Mouse (Mus musculus) lung, postnatal 0 days (tissue): ENCODE results near the gene Helz.

Source experiments
- CTCF ChIP-seq: IDR thresholded peaks from 2 replicates; pipeline ENCODE4 v1.5.1; 2016; ENCODE audit warnings: antibody characterized with exemption, mild to moderate bottlenecking
- EP300 ChIP-seq: IDR thresholded peaks from 2 replicates; pipeline ENCODE4 v1.6.1; 2016; ENCODE audit warnings: antibody characterized with exemption, mild to moderate bottlenecking, control low read depth

DNA sequence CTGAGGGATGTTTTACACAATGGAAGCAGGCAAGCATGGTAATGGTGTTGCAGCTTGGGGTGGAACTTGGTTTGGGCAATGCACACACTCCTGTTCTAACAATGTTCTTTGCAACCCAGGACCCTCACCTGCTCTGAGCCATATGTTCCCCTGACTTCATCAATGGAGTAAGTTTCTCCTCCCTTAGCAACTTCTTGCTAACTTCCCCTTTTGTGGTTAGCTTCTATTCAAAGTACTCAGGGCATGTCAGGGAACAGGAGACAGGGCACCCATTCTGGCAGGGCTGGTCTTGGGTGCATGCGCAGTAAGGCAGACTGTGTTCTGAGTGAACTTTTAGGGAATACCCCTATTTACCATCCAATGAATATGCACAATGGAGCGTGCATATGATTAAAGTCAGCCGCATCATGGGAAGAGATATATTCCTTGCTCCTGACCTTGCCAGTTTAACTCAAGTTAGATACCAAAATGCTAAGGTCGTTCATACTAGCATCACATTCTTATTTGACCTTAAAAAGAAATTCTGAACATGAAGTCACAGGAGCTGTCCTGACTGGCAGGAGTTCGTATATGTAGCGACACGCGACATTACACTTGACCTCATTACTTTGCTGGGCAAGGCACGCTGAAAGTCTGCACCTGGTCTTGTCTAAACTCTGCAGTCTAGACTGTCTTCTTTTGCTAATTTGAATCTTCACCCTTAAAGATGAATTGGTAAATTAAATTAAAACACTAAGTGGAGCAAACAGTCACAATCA lies 172.7 kb downstream of the Helz start:
- TF ChIP-seq CTCF (no peak), EP300 (no peak)
